Mouse (Mus musculus): ENCODE data around the gene Samd10. TPM values are rescaled to one million over a fixed set of nuclear protein-coding genes. Genes with fewer than 3 reads are reported as not detected.

Samd10 gene
- 0.87 and 1.8 TPM in 2 replicates for total RNA-seq (2017)

- peak; percentile 34 for ATAC-seq (replicated peaks; ENCODE audit: low read depth, poor library complexity, severe bottlenecking)
These were observed at the start of gene Samd10 for GRCm38 (mm10) chr2:181598454-181599351. TSS of gene Samd10 (minus strand) at chr2:181599212.

DNA sequence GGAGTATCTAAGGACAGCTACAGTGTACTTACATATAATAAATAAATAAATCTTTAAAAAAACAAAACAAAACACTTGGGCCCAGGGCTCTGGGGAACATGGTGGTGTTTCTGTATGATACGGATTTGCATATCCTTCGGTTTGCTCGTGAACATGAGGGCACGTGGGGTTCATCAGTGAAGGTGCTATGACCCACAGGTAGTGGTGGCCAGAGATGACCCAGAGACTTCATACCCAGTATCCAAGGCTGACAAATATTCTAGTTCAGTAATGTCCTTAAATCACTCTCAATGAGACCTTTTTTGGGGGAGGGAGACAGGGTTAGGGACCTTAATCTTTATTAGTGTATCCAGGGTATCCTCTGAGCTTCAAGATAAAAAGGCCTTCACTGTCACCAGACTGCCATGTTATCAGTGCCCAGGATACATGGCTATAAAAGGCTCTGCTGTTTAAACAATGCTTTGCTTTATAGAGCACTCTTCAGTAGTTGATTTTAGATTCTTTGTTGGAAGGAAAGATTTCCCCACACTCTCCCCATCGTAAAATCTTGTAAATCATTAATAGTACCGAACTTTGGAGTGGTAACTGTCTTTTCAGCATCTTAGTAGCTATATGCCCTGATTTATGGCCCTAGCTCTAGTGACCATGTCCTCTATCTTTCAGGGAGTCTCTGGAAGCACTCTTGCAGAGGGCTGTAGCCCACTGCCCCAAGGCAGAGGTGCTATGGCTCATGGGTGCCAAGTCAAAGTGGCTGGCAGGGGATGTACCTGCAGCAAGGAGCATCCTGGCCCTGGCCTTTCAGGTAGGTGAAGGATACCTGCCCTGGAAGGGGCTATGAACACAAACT lies 47.8 kb upstream of the Samd10 start:
- no peak for ATAC-seq (replicated peaks; ENCODE audit: low read depth, poor library complexity, severe bottlenecking)

- ATAC-seq (replicated peaks; ENCODE audit: low read depth, poor library complexity, severe bottlenecking): no peak
These were observed 46.7 kb upstream of the Samd10 start for GRCm38 (mm10) chr2:181645666-181646065.

DNA sequence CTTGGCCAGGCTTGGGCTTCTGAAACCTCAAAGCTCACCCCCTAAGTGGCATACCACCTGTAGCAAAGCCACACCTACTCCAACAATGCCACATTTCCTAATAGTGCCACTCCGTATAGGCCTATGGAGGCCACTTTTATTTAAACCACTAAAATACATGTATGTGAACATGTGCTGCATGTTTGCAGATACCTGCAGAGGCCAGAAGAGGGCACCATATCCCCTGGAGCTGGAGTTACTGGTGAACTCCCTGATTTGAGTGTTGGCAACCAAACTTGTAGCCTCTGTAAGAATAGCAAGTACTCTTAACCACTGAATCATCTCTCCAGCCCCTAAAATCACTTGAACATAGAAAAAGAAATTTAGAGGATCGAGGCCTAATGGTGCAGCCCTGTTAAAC lies 45.3 kb upstream of the Samd10 start:
- peak; percentile 90 for ATAC-seq (replicated peaks; ENCODE audit: low read depth, poor library complexity, severe bottlenecking)

DNA sequence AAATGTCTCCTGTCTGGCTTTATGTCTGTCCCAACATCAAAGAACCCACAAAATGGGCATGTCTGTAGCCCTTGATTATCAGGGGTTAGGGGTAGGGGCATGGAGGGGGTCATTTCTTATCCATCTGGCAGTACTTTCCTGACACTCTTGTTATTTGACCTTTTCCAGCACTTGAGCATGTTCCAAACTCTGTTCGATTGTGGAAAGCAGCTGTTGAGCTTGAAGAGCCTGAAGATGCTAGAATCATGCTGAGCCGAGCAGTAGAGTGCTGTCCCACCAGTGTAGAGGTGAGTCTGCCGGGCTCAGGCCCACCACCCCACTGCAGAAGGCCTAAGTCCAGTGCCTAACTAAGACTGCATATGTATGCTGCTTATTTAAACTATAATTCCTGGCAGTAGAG lies 36.9 kb upstream of the Samd10 start:
- no peak for ATAC-seq (replicated peaks; ENCODE audit: low read depth, poor library complexity, severe bottlenecking)

GRCm38 (mm10) chr2:181632624-181633023 lies 33.6 kb upstream of the Samd10 start:
- no peak for ATAC-seq (replicated peaks; ENCODE audit: low read depth, poor library complexity, severe bottlenecking)

GRCm38 (mm10) chr2:181628471-181628870 lies 29.5 kb upstream of the Samd10 start:
- ATAC-seq (replicated peaks; ENCODE audit: low read depth, poor library complexity, severe bottlenecking): no peak

GRCm38 (mm10) chr2:181623401-181623800 lies 24.4 kb upstream of the Samd10 start:
- peak; percentile 54; the same call in 1 of the 2 replicates for ATAC-seq (replicated peaks; ENCODE audit: low read depth, poor library complexity, severe bottlenecking)

GRCm38 (mm10) chr2:181618761-181619495 lies 19.9 kb upstream of the Samd10 start:
- no peak for ATAC-seq (replicated peaks; ENCODE audit: low read depth, poor library complexity, severe bottlenecking)

DNA sequence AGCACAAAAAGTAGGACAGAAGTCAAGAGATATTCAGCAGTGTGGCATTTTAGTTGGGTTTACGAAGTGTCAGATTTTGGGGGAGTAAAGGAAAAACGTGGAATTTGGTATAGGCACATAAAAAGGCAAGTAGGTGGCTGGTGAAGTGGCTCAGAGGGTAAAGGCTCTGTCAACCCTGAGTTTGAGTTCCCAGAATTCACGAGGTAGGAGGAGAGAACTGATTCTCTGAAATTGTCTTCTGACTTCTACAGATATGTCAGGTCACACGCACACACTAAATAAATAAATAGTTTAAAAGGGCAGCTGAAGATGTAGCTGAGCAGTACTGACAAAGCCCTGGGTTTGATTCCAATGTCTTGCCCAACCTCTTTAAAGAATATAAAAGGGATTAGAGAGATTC lies 3.4 kb upstream of the Samd10 start:
- no peak for ATAC-seq (replicated peaks; ENCODE audit: low read depth, poor library complexity, severe bottlenecking)

DNA sequence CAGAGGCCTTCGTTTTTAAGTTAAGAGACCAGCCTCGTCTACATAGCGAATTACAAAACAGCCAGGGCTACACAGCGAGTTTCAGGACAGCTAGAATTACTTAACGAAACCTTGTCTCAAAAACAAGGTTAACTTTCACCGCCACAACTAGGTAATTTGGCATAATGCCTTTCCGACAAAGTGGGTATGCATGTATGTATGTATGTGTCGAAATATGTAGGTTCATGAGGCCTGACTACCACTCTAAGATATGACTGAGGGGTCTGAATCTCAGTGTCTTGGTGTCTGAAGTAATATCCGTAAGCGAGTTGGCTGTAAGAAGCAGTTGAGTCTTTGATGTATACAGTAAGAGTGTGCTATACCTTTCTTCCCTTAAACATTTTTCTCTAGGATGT lies 2.7 kb upstream of the Samd10 start:
- no peak for ATAC-seq (replicated peaks; ENCODE audit: low read depth, poor library complexity, severe bottlenecking)

DNA sequence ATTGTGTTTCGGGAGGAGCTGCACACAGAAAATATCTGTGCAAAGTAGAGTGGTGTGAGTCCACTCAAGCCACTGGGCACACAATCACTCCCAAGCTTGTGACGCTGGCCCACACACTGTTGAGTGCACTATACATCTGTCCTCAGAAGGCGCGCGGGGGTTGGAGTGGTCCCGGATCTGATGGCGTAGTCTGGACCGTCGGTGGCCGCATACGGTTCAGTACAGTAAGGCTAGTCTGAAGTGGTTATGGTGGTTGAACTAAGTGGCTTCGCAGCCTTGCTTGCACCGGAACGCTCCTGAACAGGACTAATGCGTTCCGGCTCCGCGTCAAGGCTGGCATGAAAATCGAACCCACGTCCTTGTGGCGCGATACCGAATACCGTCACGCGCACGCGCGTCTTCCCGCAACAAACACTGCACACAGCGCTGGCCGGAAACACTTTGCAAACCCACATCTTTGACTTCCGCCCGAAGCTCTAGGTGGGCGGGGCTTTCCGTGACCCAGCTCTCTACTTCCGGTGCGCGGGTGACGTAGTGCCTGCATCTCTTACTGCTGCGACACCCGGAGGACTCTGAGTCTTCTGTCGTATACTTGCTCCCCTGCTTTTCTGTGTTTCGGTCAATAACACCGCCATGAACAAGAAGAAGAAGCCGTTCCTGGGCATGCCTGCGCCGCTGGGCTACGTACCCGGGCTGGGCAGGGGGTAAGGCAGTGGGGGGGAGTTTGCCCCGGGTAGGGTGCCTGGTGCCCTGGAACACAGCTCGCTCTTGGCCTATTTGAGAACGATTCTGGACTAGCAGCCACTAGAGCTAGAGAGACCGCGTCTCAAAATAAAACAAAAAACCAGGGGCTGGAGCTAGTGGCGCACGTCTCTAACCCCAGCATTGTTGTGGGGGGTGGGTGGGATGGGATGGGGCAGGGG lies 2.1 kb upstream of the Samd10 start:
- peak; percentile 83 for ATAC-seq (replicated peaks; ENCODE audit: low read depth, poor library complexity, severe bottlenecking)

DNA sequence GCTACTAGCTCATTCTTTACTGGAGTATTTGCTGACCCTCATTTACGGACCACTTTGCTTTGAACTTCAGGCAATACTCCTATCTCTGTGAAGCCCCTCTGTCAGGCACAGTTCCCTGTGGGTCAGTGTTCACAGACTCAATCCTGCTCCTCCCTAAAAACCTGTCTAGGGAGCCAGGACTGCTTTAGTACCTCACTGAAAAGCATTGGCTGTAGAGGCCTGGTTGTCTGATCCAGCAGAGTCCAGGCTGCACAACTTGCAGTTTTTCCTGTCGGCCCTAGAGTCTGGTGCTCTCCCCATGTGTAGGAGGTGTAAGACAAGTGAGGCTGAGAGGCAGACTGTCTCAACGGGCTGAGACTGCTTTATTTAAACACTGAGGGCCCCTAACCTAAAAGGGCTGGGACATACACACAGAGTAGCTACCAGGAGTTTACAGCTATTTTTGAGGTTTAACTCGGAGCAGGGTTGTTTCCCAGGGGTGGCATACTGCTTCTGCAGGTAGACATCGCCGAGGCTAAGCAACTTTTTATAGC lies 1.3 kb upstream of the Samd10 start:
- ATAC-seq (replicated peaks; ENCODE audit: low read depth, poor library complexity, severe bottlenecking): no peak

DNA sequence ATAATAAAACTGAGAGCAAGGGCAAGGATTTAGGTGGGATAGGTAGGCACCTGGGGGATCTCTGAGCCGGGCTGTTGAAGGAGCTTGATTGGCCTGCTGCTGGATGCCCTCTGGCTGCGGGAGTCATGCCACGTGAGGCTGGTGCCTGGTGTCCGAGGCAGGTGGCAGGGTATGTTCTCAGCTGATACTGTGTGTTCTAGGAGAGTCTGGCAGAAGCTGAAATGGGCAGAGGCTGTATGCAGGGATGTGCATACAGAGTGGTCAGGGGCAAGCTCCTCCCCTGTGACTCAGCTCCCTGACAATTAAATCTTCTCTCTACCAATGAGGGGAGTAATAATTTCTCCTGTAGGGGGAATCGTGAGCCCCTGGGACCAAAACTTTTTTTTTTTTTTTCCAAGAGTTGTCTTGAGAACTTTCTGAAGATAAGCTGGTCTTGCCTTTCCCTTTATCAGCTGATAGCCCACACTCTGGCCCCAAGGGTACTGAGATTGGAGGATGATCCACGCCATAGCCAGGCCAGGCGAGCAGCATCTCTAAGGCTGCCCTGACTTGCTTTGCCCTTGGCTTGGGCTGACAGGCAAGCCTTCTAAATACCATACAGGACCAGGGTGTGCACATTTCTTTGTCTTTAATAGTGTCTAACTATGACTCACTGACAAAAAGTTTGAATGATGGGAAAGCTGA lies 1.5 kb downstream of the Samd10 start:
- ATAC-seq (replicated peaks; ENCODE audit: low read depth, poor library complexity, severe bottlenecking): peak; percentile 37

- ATAC-seq (replicated peaks; ENCODE audit: low read depth, poor library complexity, severe bottlenecking): no peak
These were observed 2.6 kb downstream of the Samd10 start for GRCm38 (mm10) chr2:181596221-181596960.

GRCm38 (mm10) chr2:181594946-181595696 lies 3.9 kb downstream of the Samd10 start:
- ATAC-seq (replicated peaks; ENCODE audit: low read depth, poor library complexity, severe bottlenecking): no peak

GRCm38 (mm10) chr2:181593937-181594336 lies 5.1 kb downstream of the Samd10 start:
- ATAC-seq (replicated peaks; ENCODE audit: low read depth, poor library complexity, severe bottlenecking): no peak
